Mouse (Mus musculus) stomach, embryonic 15.5 days (tissue): ENCODE results near the gene Ctbp2. TPM values are rescaled to one million over a fixed set of nuclear protein-coding genes. Genes with fewer than 3 reads are reported as not detected.

ENCODE experiments used
- ATAC-seq: fragments of 200-750 bp; cut with Nextera tagmentation; 2 replicates; pipeline ENCODE4 v1.8.0; 2017; ENCODE audit warnings: low read depth, moderate number of reproducible peaks, moderate TSS enrichment; ENCODE audit not compliant: insufficient read depth, low FRiP score
- H3K27ac ChIP-seq: fragments of 300-500 bp; sonication (generic); 2 replicates; pipeline ENCODE4 v1.5.1; 2015; ENCODE audit warnings: mild to moderate bottlenecking, inconsistent platforms
- H3K27me3 ChIP-seq: fragments of 300-500 bp; sonication (generic); replicated peaks from 2 replicates; pipeline ENCODE4 v1.6.1; 2015; ENCODE audit warnings: inconsistent platforms
- H3K36me3 ChIP-seq: fragments of 300-500 bp; sonication (generic); 2 replicates; pipeline ENCODE4 v1.6.1; 2015; ENCODE audit warnings: inconsistent platforms
- H3K4me1 ChIP-seq: fragments of 300-500 bp; sonication (generic); 2 replicates; pipeline ENCODE4 v1.6.1; 2015; ENCODE audit warnings: inconsistent platforms
- H3K4me2 ChIP-seq: fragments of 300-500 bp; sonication (generic); 2 replicates; pipeline ENCODE4 v1.6.1; 2015; ENCODE audit warnings: mild to moderate bottlenecking, inconsistent platforms
- H3K4me3 ChIP-seq: fragments of 300-500 bp; sonication (generic); replicated peaks from 2 replicates; pipeline ENCODE4 v1.5.1; 2015; ENCODE audit warnings: inconsistent platforms
- H3K9ac ChIP-seq: fragments of 300-500 bp; sonication (generic); 2 replicates; pipeline ENCODE4 v1.6.1; 2015; ENCODE audit warnings: inconsistent platforms
- H3K9me3 ChIP-seq: fragments of 300-500 bp; sonication (generic); 2 replicates; pipeline ENCODE4 v1.6.1; 2016; ENCODE audit warnings: inconsistent platforms
- WGBS: fragments of 180-500 bp; shearing (Covaris S2); methylation state at CpG from one replicate; pipeline ENCODE4 v1.1.7; 2015; 5-methylcytosine and 5-hydroxymethylcytosine counted together
- polyA plus RNA-seq: library from polyadenylated mRNA; unstranded; fragments of >200 nt; fragmentation: Nextera tagmentation; extraction: Ambion mirVana; gene quantifications from 2 replicates; pipeline ENCODE4 v1.2.1, GENCODE M21; 2015

Ctbp2 gene
- polyA plus RNA-seq, 1 experiment from 2014 or later = 87.8 TPM

- peak; percentile 20; the same call in 1 of the 2 replicates for ATAC-seq
- 46% methylated on average over 9 of the region's 9 CpGs for WGBS
- H3K9me3 ChIP-seq = no peaks in the 10 kb centered on the region
- no peak overlapping the region for H3K9ac ChIP-seq
- H3K4me1 ChIP-seq = peaks cover 46% of the 10 kb centered on the region
- no peak overlapping the region for H3K4me2 ChIP-seq
- H3K4me3 ChIP-seq = no peak overlapping the region
- peak overlapping the region; percentile 48; the same call in 1 of the 2 replicates for H3K27ac ChIP-seq
- no peaks in the 10 kb centered on the region for H3K27me3 ChIP-seq
- no peaks in the 10 kb centered on the region for H3K36me3 ChIP-seq
These were observed 91.5 kb downstream of the Ctbp2 start for GRCm38 (mm10) chr7:133032589-133033203.

- peak; percentile 85 for ATAC-seq
- no peak overlapping the region for H3K9ac ChIP-seq
- peaks cover 58% of the 10 kb centered on the region for H3K4me1 ChIP-seq
- H3K4me3 ChIP-seq = no peak overlapping the region
- no peaks in the 10 kb centered on the region for H3K9me3 ChIP-seq
- peak overlapping the region; percentile 5; the same call in 1 of the 2 replicates for H3K4me2 ChIP-seq
- H3K27me3 ChIP-seq = no peaks in the 10 kb centered on the region
- H3K27ac ChIP-seq = peak overlapping the region; percentile 61; the same call in 1 of the 2 replicates
- WGBS = 59% methylated on average over 8 of the region's 8 CpGs
- H3K36me3 ChIP-seq = no peaks in the 10 kb centered on the region
These were observed 94.6 kb downstream of the Ctbp2 start for GRCm38 (mm10) chr7:133029496-133030047.

- no peaks in the 10 kb centered on the region for H3K9me3 ChIP-seq
- no peak overlapping the region for H3K27ac ChIP-seq
- H3K4me3 ChIP-seq = no peak overlapping the region
- no peak for ATAC-seq
- WGBS = 77% methylated on average over 8 of the region's 8 CpGs
- no peak overlapping the region for H3K4me2 ChIP-seq
- H3K27me3 ChIP-seq = no peaks in the 10 kb centered on the region
- H3K9ac ChIP-seq = no peak overlapping the region
- H3K4me1 ChIP-seq = peaks cover 53% of the 10 kb centered on the region
- no peaks in the 10 kb centered on the region for H3K36me3 ChIP-seq
These were observed 95.2 kb downstream of the Ctbp2 start for GRCm38 (mm10) chr7:133029004-133029403.

- no peaks in the 10 kb centered on the region for H3K9me3 ChIP-seq
- no peak for ATAC-seq
- no peak overlapping the region for H3K9ac ChIP-seq
- H3K36me3 ChIP-seq = no peaks in the 10 kb centered on the region
- H3K4me1 ChIP-seq = peaks cover 43% of the 10 kb centered on the region
- no peak overlapping the region for H3K4me2 ChIP-seq
- no peak overlapping the region for H3K4me3 ChIP-seq
- WGBS = 83% methylated on average over 4 of the region's 4 CpGs
- H3K27ac ChIP-seq = no peak overlapping the region
- H3K27me3 ChIP-seq = no peaks in the 10 kb centered on the region
These were observed 96.2 kb downstream of the Ctbp2 start for GRCm38 (mm10) chr7:133027930-133028329.

GRCm38 (mm10) chr7:133024694-133025093 lies 99.5 kb downstream of the Ctbp2 start:
- Histone ChIP-seq H3K4me1 (peaks cover 52% of the 10 kb centered on the region), H3K4me2 (no peak overlapping the region), H3K27me3 (no peaks in the 10 kb centered on the region), H3K27ac (peak overlapping the region; percentile 48; the same call in 1 of the 2 replicates), H3K9ac (no peak overlapping the region), H3K4me3 (no peak overlapping the region), H3K9me3 (no peaks in the 10 kb centered on the region), H3K36me3 (no peaks in the 10 kb centered on the region)
- no peak for ATAC-seq
- WGBS = 10% methylated on average over 1 of the region's 1 CpGs

- Histone ChIP-seq H3K36me3 (no peaks in the 10 kb centered on the region), H3K27me3 (no peaks in the 10 kb centered on the region), H3K4me2 (no peak overlapping the region), H3K9me3 (no peaks in the 10 kb centered on the region), H3K9ac (no peak overlapping the region), H3K27ac (peak overlapping the region; percentile 31; the same call in 1 of the 2 replicates), H3K4me1 (peaks cover 44% of the 10 kb centered on the region), H3K4me3 (no peak overlapping the region)
- 33% methylated on average over 6 of the region's 6 CpGs for WGBS
- ATAC-seq = no peak
These were observed 104.6 kb downstream of the Ctbp2 start for GRCm38 (mm10) chr7:133019481-133020020.

- H3K4me2 ChIP-seq = no peak overlapping the region
- no peak for ATAC-seq
- H3K27ac ChIP-seq = peak overlapping the region; percentile 31; the same call in 1 of the 2 replicates
- no peak overlapping the region for H3K4me3 ChIP-seq
- H3K4me1 ChIP-seq = peaks cover 46% of the 10 kb centered on the region
- H3K9ac ChIP-seq = no peak overlapping the region
- WGBS = 78% methylated on average over 7 of the region's 7 CpGs
- H3K27me3 ChIP-seq = no peaks in the 10 kb centered on the region
- H3K36me3 ChIP-seq = no peaks in the 10 kb centered on the region
- no peaks in the 10 kb centered on the region for H3K9me3 ChIP-seq
These were observed 105.2 kb downstream of the Ctbp2 start for GRCm38 (mm10) chr7:133018961-133019360.

GRCm38 (mm10) chr7:133015416-133016070 lies 108.6 kb downstream of the Ctbp2 start:
- no peaks in the 10 kb centered on the region for H3K9me3 ChIP-seq
- H3K4me1 ChIP-seq = peaks cover 63% of the 10 kb centered on the region
- no peak overlapping the region for H3K4me2 ChIP-seq
- WGBS = 27% methylated on average over 7 of the region's 7 CpGs
- H3K4me3 ChIP-seq = no peak overlapping the region
- no peak overlapping the region for H3K9ac ChIP-seq
- peak; percentile 16; the same call in 1 of the 2 replicates for ATAC-seq
- no peaks in the 10 kb centered on the region for H3K36me3 ChIP-seq
- no peaks in the 10 kb centered on the region for H3K27me3 ChIP-seq
- H3K27ac ChIP-seq = peak overlapping the region; percentile 77

GRCm38 (mm10) chr7:133014631-133015030 lies 109.5 kb downstream of the Ctbp2 start:
- H3K27ac ChIP-seq = peak overlapping the region; percentile 77; the same call in 1 of the 2 replicates

GRCm38 (mm10) chr7:133013923-133014322 lies 110.2 kb downstream of the Ctbp2 start:
- no peak for ATAC-seq
- 89% methylated on average over 10 of the region's 10 CpGs for WGBS
- peaks cover 52% of the 10 kb centered on the region for H3K4me1 ChIP-seq

More at GRCm38 (mm10) chr7:133014631-133015030, 109.5 kb downstream of the Ctbp2 start:
- 95% methylated on average over 14 of the region's 14 CpGs for WGBS
- H3K4me1 ChIP-seq = peaks cover 59% of the 10 kb centered on the region
- ATAC-seq = no peak
- no peak overlapping the region for H3K4me3 ChIP-seq
- no peaks in the 10 kb centered on the region for H3K36me3 ChIP-seq
- no peaks in the 10 kb centered on the region for H3K27me3 ChIP-seq
- no peak overlapping the region for H3K4me2 ChIP-seq
- no peak overlapping the region for H3K9ac ChIP-seq
- H3K9me3 ChIP-seq = no peaks in the 10 kb centered on the region

GRCm38 (mm10) chr7:133012637-133013366 lies 111.4 kb downstream of the Ctbp2 start:
- no peaks in the 10 kb centered on the region for H3K36me3 ChIP-seq
- H3K27ac ChIP-seq = peak overlapping the region; percentile 23; the same call in 1 of the 2 replicates
- H3K4me3 ChIP-seq = no peak overlapping the region
- H3K9me3 ChIP-seq = no peaks in the 10 kb centered on the region
- H3K27me3 ChIP-seq = no peaks in the 10 kb centered on the region
- peaks cover 57% of the 10 kb centered on the region for H3K4me1 ChIP-seq
- WGBS = 42% methylated on average over 14 of the region's 14 CpGs
- H3K4me2 ChIP-seq = no peak overlapping the region
- no peak for ATAC-seq
- no peak overlapping the region for H3K9ac ChIP-seq

More at GRCm38 (mm10) chr7:133013923-133014322, 110.2 kb downstream of the Ctbp2 start:
- H3K9me3 ChIP-seq = no peaks in the 10 kb centered on the region
- H3K27me3 ChIP-seq = no peaks in the 10 kb centered on the region
- H3K27ac ChIP-seq = no peak overlapping the region
- no peak overlapping the region for H3K9ac ChIP-seq
- H3K4me3 ChIP-seq = no peak overlapping the region
- H3K36me3 ChIP-seq = no peaks in the 10 kb centered on the region
- H3K4me2 ChIP-seq = no peak overlapping the region
